Mouse (Mus musculus): ENCODE results near the gene Myl12a.

The Myl12a gene

DNA sequence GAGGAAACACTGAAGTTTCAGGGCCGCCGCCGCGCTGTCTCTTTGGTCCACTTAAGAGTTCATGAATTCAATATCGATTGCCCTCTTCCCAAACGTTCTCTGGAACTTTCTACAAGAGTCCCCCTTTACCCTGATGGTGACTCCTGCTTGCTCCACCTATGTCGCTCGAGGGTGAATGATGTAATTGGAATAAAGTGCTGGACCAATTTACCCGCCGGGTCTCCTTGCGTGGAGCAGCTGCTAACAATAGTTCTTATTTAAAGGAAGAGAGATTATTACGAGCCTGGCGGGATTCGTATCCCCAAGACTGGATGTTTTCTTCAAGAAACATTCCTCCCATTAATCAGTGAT is at the start of gene Myl12a:
TSS of gene Myl12a (minus strand) at position 135 of the 351 bp plus-strand sequence.
- DNase-seq (ENCODE audit: low spot score), result no peak

DNA sequence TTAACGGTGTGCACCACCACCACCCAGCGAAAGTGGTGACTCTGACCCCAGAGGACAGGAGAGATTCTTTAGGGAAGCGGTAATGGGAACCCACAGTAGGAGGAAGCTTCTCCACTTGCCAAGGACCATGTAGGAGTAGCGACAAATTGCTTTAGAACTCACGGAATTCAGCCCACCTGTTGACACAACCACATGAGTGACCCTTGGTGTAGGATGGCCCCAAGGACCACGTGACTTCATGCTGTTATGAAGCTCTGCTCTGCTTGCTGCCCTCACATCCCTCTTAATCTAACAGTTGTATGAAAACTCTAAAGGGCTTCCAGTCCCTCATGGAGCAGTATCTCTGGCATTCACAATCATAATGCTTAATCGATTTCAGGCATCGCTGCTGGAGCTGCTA is 46.6 kb upstream of the Myl12a start:
- no peak for DNase-seq (ENCODE audit: low spot score)

GRCm38 (mm10) chr17:71046856-71047255 is 44.2 kb upstream of the Myl12a start:
- DNase-seq (ENCODE audit: low spot score), result no peak

GRCm38 (mm10) chr17:71045591-71045990 is 42.9 kb upstream of the Myl12a start:
- DNase-seq (ENCODE audit: low spot score), result no peak

DNA sequence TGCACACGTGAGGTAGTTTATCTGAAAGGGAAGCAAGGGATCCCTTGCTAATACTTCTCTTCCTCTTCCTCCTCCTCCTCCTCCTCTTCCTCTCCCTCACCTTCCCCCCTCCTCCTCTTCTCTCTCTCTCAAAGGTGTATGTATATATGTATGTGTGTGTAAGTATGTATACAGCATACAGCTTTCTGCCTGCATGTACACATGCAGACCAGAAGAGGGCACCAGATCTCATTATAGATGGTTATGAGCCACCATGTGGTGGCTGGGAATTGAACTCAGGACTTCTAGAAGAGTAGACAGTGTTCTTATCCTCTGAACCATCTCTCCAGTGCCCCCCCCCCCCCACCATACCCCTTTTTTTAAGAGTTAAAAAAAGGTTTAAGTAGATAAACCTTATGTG is 40.0 kb upstream of the Myl12a start:
- no peak for DNase-seq (ENCODE audit: low spot score)

DNA sequence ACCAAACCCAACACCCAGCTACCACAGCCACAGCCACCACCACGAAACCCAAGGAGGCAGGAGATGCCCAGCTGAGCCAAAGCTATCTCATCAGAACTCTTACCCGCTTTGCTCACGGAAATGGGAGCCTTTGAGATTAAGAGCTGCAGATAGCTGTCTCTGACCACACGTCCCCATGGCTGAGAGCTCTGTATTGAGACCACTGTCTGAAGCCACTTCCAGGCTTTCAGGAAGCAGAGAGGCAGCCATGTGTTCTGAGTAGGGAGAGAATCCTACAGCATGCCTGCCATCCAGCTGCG is 37.9 kb upstream of the Myl12a start:
- no peak for DNase-seq (ENCODE audit: low spot score)

DNA sequence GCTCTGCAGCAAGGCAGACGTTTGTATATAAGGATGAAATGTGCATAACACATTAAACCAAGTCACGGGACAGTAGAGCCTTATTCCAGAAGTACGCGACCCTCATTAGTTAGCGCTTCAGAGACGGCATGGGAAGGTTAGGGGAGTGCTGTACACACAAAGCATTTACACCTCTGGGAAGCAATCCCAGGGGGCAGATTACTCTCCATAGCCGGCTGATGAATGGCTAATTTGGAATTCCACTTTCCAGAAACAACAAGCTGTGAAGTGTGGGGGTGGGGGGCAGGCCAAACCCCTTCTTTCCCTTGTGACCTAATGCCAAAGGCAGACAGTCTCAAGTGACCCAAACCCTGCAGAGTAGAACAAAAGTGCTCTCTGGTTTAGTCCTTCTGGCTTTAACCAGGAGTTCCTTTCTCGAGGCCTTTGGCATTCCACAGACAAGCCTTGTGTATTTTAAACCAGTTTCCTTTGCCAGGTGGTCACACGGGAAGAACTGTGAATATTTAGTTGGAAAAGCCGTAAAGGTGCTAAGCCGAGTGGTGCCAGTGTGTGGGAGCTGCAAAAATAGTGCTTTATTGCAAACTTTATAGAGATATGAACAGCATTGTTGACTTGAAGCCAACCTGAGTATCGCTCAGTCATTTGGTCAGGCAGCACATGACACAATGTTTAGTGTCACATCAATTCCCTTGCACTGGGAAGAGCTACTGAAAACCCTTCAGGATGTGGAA is 37.3 kb upstream of the Myl12a start:
- DNase-seq (ENCODE audit: low spot score), result no peak

- DNase-seq (ENCODE audit: low spot score), result no peak
These were observed 36.1 kb upstream of the Myl12a start for GRCm38 (mm10) chr17:71038812-71039211.

GRCm38 (mm10) chr17:71037188-71037587 is 34.5 kb upstream of the Myl12a start:
- DNase-seq (ENCODE audit: low spot score), result no peak

- DNase-seq (ENCODE audit: low spot score), result no peak
These were observed 31.8 kb upstream of the Myl12a start for GRCm38 (mm10) chr17:71034472-71034871.

GRCm38 (mm10) chr17:71032719-71033118 is 30.0 kb upstream of the Myl12a start:
- DNase-seq (ENCODE audit: low spot score), result no peak

- no peak for DNase-seq (ENCODE audit: low spot score)
These were observed 24.5 kb upstream of the Myl12a start for GRCm38 (mm10) chr17:71027186-71027585.

DNA sequence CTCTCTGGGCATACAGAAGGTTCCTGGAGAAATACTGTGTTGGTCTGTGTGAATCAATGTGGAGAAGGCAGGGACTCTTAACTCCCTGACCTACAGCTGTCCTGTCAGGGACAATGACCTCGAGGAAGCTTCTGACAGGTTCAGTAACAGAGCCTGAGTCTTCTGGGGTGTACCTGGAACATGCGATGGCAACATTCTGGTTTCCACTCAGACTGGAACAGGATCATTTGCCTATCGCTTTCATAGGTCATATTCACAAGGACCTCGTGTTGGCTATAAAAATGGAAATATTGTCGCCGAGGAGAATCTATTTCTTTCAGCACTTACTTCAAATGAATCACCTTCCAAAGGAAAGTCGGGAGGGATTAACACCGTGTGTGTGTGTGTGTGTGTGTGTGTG is 23.2 kb upstream of the Myl12a start:
- no peak for DNase-seq (ENCODE audit: low spot score)

- no peak for DNase-seq (ENCODE audit: low spot score)
These were observed 21.4 kb upstream of the Myl12a start for GRCm38 (mm10) chr17:71024071-71024470.

DNA sequence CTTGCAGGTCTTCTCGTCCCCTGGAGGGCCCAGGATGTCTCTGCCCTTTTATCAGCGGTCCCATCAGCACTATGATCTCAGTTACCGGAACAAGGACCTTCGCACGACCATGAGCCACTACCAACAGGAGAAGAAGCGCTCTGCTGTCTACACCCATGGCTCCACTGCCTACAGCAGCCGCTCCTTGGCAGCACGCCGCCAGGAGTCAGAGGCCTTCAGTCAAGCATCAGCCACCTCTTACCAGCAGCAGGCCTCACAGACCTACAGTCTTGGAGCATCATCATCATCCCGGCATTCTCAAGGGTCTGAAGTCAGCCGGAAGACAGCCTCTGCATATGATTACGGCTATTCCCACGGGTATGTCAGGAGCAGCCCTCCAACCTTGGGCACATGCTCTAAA is 20.2 kb upstream of the Myl12a start:
- no peak for DNase-seq (ENCODE audit: low spot score)

GRCm38 (mm10) chr17:71019860-71020259 is 17.2 kb upstream of the Myl12a start:
- DNase-seq (ENCODE audit: low spot score), result no peak

- no peak for DNase-seq (ENCODE audit: low spot score)
These were observed 16.6 kb upstream of the Myl12a start for GRCm38 (mm10) chr17:71019309-71019655.

DNA sequence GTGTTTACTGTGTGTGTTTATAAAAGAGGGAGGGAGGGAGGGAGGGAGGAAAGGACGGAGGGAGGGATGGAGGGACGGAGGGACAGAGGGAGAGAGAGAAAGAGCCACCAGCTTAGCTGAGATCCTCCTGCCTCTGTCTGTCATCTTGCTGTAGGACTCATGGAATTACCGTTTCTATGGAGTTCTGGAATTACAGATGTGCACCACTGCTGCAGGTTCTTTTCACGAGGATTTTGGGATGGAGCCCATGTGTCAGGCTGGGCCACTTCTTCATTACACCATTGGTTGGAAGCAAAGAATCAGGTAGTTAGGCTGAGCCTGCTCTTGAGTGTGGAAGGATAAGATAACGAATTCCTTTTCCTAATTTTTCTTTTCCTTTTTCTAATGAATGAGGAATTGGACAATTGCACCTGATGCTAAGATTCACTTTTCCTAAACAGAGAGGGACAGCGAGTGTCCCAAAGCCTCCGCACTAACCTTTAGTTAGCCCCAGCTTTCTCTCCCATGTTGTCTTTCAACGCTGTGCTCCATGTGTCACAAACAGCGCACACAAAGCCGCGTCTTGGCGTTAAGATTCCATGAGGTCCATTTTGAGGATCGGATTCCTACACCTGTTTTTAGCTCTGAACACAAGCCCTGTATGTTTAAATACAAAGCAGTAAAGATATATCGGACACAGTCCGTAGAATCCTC is 16.1 kb upstream of the Myl12a start:
- no peak for DNase-seq (ENCODE audit: low spot score)

GRCm38 (mm10) chr17:71018151-71018550 is 15.5 kb upstream of the Myl12a start:
- no peak for DNase-seq (ENCODE audit: low spot score)

DNA sequence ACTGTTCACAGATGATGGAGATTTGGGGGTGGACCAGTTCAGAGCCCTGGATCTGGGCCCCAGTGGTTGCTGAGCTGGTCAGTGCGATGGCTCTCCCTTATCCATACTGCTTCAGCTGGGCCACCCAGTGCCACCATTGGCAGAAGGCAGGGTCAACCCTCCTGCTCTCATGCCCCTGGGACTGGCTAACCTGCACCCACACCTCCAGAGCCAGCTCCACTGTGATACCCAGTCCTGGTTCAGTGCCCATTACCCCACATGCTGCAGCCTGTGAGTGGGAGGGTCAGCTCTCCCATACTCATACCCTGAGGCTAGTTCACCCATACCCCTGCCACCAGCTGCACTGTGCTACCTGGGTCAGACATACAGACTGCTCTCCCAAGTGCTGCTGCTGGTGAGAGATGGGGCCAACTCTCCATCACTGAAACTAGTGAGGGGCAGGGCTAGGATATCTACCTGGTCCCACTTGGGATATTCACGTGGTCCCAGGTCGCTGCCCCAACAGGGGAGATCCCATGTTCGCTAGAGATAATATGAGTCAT is 14.8 kb upstream of the Myl12a start:
- no peak for DNase-seq (ENCODE audit: low spot score)

- no peak for DNase-seq (ENCODE audit: low spot score)
These were observed 12.2 kb upstream of the Myl12a start for GRCm38 (mm10) chr17:71014911-71015310.

GRCm38 (mm10) chr17:71013105-71013504 is 10.4 kb upstream of the Myl12a start:
- DNase-seq (ENCODE audit: low spot score), result no peak

DNA sequence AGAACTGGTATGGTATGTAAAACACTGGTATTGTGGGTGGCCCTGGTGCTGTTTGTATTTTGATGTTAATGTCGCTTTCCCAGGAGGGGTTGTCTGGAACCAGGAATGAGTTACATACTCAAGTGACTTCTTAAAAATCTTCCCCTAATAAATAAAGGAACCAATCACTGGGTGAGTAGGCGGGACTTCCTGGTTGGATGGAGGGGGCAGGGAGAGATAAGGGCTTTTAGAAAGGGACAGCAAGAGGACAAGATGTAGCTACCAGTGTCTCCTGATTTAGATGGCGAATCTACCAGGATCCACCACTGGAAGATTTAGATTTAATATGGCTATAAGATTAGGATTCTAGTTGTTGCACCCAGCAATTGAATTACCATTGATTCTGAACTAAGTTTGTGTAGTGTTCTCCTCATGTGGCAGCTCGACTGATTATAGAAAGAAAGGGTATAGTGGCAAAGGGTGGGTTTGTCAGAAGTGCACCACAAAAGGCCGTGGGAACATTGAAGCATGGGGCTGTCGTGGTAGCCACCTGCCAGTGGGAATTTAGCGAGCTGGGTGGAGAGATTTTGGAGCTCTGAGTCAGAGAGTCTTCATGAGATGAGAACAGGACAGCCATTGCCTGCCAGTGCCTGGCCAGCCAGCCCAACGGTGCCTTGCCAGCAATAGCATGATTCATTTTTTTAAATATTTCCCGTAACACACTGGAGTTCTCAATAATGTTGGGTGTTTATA is 9.4 kb upstream of the Myl12a start:
- no peak for DNase-seq (ENCODE audit: low spot score)

Measured in c-Kit-positive CD71-positive TER-119-positive erythroid progenitor cells, embryonic 14.5 days (primary cell).